Mouse (Mus musculus) MEL (cell line): ENCODE results near the gene Creb3l2.

Source experiments
- CTCF ChIP-seq, 3 experiments: IDR thresholded peaks in 2 of 3; conservative IDR thresholded peaks in 1 of 3; 2 replicates each; pipeline ENCODE4 v1.5.1; 2011 to 2012; ENCODE audit warnings: low read length in 3 of 3, low read depth in 2 of 3, mild to moderate bottlenecking in 2 of 3, improper control_type of control experiment in 1 of 3, inconsistent platforms in 1 of 3, mixed read lengths in 1 of 3, moderate library complexity in 1 of 3; ENCODE audit not compliant: control insufficient read depth in 1 of 3, insufficient read depth in 1 of 3, poor library complexity in 1 of 3, severe bottlenecking in 1 of 3
- ELF1 ChIP-seq: IDR thresholded peaks from 2 replicates; pipeline ENCODE4 v1.6.1; 2014; ENCODE audit warnings: low read depth, mild to moderate bottlenecking, inconsistent platforms, low read length, improper control_type of control experiment, moderate library complexity
- EP300 ChIP-seq, 2 experiments: IDR thresholded peaks; 2 replicates each; pipeline ENCODE4 v1.6.1; 2011; ENCODE audit warnings: improper control_type of control experiment in 2 of 2, low read length in 2 of 2, low read depth in 1 of 2, mild to moderate bottlenecking in 1 of 2
- ETS1 ChIP-seq: IDR thresholded peaks from 2 replicates; pipeline ENCODE4 v1.6.1; 2012; ENCODE audit warnings: low read depth, mild to moderate bottlenecking, inconsistent platforms, low read length, improper control_type of control experiment, moderate library complexity
- HCFC1 ChIP-seq: IDR thresholded peaks from 2 replicates; pipeline ENCODE4 v1.6.1; 2012; ENCODE audit warnings: low read depth, mild to moderate bottlenecking, inconsistent platforms, low read length, improper control_type of control experiment, moderate library complexity
- MAZ ChIP-seq: IDR thresholded peaks from 2 replicates; pipeline ENCODE4 v1.6.1; 2012; ENCODE audit warnings: low read depth, mild to moderate bottlenecking, inconsistent platforms, low read length, improper control_type of control experiment
- POLR2A ChIP-seq, 2 experiments: IDR thresholded peaks; 2 replicates each; pipeline ENCODE4 v1.6.1; 2011 to 2012; ENCODE audit warnings: low read length in 2 of 2, mild to moderate bottlenecking in 2 of 2, control low read depth in 1 of 2, improper control_type of control experiment in 1 of 2, low read depth in 1 of 2, moderate library complexity in 1 of 2; ENCODE audit not compliant: control insufficient read depth in 1 of 2, insufficient read depth in 1 of 2, poor library complexity in 1 of 2
- POLR2AphosphoS2 ChIP-seq: IDR thresholded peaks from 2 replicates; pipeline ENCODE4 v1.6.1; 2011; ENCODE audit warnings: low read length, improper control_type of control experiment
- RCOR1 ChIP-seq: IDR thresholded peaks from 2 replicates; pipeline ENCODE4 v1.6.1; 2012; ENCODE audit warnings: low read depth, mild to moderate bottlenecking, inconsistent platforms, low read length, improper control_type of control experiment
- SMC3 ChIP-seq: IDR thresholded peaks from 2 replicates; pipeline ENCODE4 v1.6.1; 2011; ENCODE audit warnings: low read depth, low read length, improper control_type of control experiment
- TAL1 ChIP-seq: IDR thresholded peaks from 2 replicates; pipeline ENCODE4 v1.6.1; 2012; ENCODE audit warnings: mild to moderate bottlenecking, inconsistent platforms, low read length, moderate library complexity, mixed read lengths
- TBP ChIP-seq: IDR thresholded peaks from 2 replicates; pipeline ENCODE4 v1.8.0; 2011; ENCODE audit warnings: low read depth, low read length, improper control_type of control experiment
- USF1 ChIP-seq: IDR thresholded peaks from 2 replicates; pipeline ENCODE4 v1.6.1; 2014; ENCODE audit warnings: low read depth, mild to moderate bottlenecking, inconsistent platforms, low read length, improper control_type of control experiment, moderate library complexity
- ZNF384 ChIP-seq: IDR thresholded peaks from 2 replicates; pipeline ENCODE4 v1.6.1; 2012; ENCODE audit warnings: low read depth, mild to moderate bottlenecking, inconsistent platforms, low read length, improper control_type of control experiment

- TF ChIP-seq EP300 (IDR thresholded peaks at IDR 0.05; ENCODE audit: low read depth in 1 of 2, low read length in 2 of 2) (no peak), TBP (no peak), CTCF (IDR thresholded peaks at IDR 0.05 in 2 of 3, conservative IDR thresholded peaks at IDR 0.05 in 1 of 3; ENCODE audit: control insufficient read depth in 1 of 3, insufficient read depth in 1 of 3, low read depth in 2 of 3, low read length in 3 of 3, poor library complexity in 1 of 3, severe bottlenecking in 1 of 3) (no peak), SMC3 (no peak), POLR2A (IDR thresholded peaks at IDR 0.05; ENCODE audit: control insufficient read depth in 1 of 2, insufficient read depth in 1 of 2, low read depth in 1 of 2, low read length in 2 of 2, poor library complexity in 1 of 2) (no peak), RCOR1 (no peak), MAZ (no peak), ZNF384 (no peak), ETS1 (no peak), USF1 (no peak), POLR2AphosphoS2 (no peak), HCFC1 (no peak), TAL1 (no peak), ELF1 (no peak)
Measured at GRCm38 (mm10) chr6:37465356-37465755, 23.4 kb upstream of the Creb3l2 start.
